Mouse (Mus musculus): ENCODE measurements around the gene Blcap.

Gene Blcap

DNA sequence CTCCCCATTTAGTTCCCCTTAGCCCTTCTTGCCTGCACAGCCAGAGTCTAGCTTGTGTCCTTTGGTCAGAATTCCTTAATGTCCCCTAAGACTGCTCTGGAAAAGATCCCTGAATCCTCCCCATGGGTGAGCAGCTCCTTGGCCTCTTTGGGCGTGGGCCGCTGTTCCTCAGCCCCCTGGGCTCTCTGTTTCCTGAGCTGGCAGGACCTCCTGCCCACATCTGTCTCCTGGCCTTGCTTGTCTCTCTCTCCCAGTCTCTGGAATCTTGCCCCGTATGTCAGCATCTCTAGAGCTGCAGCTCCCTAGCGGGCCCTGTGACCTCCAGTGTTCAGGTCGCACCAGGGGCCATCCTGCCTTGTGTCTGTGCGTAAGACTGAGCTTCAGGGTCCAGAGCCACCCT, 51.6 kb downstream of the Blcap start:
- no peak for DNase-seq (ENCODE audit: low spot score)

DNA sequence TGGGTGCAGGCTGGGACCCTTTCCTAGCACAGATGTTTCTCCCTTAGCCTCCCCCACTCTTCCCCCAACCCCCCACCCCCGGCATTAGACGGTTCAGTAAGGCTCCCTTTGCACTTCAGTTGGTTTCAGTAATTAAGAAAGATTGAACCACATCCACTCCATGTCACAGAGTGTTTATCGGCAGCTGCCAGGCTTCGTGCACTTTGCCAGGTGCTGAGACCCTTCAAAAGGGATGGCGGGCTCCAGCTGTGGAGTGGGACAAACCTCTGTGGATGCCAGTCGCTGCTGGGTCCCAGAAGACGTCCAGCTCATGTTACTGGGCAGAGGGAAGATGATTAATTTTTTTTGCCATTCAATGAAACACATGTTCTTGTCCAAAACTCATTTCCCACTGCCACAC, 52.6 kb downstream of the Blcap start:
- DNase-seq (ENCODE audit: low spot score), result no peak

DNA sequence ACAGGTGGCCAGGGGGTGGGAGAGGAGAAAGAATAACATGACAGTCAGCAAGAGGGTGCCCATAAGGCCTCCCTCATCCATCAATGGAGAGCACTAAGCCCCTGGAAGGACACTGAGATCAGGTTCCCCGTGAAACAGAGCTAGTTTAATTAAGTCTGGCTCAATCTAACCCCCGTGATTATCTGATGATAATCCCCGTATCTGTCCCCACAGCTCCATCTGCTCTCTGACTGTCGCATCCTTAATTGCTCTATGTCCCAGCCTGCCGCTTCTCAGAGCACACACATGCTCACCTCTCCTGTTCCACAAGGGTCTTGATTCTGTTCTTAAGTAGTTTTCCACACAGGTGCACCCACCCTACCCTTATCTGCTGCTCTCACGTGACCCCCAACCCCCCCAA, 53.5 kb downstream of the Blcap start:
- no peak for DNase-seq (ENCODE audit: low spot score)

GRCm38 (mm10) chr2:157514353-157514752, 56.7 kb downstream of the Blcap start:
- no peak for DNase-seq (ENCODE audit: low spot score)

DNA sequence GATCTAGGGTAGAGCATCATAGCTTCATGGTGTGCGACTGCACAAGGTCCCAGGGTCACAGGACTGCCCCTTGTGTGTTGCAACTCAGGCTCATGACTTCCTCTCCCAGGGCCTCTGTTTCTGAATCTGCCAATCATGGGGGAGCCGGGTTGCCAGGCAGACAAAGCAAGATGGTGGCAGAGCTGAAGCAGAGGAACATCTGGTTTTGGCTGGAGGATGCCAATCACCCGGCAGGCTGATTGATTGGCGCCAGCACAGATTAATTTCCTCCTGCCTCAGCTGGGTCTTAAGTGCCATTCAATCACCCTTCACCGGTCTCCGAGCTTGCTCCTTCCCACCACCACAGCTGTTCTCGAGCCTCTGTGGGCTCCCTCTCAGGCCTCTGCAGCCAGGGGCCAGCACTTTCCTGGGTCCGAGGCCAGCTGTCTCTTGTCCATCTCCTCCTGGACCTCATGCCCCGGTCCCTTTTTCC, 57.3 kb downstream of the Blcap start:
- no peak for DNase-seq (ENCODE audit: low spot score)

DNA sequence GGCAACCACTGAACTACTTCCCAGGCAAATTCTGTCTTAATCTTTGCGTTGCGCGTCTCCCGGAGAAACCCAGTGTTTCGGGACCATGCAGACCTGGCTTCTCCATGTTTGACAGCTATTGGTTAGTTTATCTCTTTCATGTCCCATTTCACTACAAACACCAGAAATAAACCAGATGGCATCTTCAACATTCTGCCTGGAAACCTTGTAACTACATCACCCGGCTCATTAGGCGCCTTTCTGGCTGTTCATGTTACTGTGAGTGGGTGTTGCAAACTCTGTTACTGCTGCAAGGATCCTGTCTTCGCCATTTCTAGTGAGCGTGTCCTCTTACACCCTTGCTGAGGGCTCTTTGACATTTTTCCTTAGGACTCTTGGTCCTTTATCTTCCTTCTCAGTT, 58.2 kb downstream of the Blcap start:
- no peak for DNase-seq (ENCODE audit: low spot score)

DNA sequence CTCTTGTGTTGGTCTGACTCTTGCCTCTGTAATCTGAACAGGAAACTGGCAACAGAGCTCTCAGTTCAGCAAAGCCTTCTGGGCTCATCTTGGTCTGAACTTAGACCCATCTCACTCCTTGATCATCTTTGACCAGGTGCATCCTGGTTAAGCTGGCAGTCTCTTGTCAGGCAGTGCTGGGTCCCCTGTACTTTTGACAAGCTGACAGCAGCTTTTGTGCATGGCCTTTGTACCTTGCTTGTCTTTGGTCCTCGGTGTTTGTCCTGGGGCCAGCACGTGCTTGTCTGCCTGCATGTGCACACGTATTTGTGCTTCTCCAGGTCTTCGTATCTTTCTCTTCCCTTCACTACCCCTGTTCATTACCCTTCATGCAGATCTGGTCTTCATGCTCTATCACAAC, 61.0 kb downstream of the Blcap start:
- no peak for DNase-seq (ENCODE audit: low spot score)

GRCm38 (mm10) chr2:157509182-157509581, 61.9 kb downstream of the Blcap start:
- no peak for DNase-seq (ENCODE audit: low spot score)

DNA sequence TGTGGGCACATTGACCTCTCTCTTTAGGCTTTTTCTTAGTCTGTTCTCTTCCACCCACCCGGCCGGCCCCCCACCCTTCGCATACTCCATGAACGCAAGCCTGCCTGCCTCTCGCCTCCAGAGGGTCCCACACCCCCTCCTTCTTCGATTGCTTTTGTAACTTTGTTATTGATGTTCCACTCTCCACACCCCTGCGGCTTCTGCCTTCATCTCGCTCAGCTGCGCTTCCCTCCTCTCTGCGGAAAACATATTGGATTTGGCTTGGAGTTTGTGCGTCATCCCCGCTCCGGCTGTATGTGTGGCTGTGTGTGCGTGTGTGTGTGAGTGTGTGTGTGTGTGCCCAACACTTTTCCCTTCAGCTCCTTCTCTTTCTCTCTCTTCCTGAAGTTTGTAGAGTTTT, 64.3 kb downstream of the Blcap start:
- DNase-seq (ENCODE audit: low spot score), result no peak
